Mouse (Mus musculus) mesoderm, embryonic 11.5 days (tissue): Measurements from ENCODE around the gene Olfr1107.

Experiments
- DNase-seq: peaks from one replicate; pipeline ENCODE4 v3.0.0-alpha.2; 2012; ENCODE audit warnings: low read depth, low spot score

Olfr1107 gene

DNA sequence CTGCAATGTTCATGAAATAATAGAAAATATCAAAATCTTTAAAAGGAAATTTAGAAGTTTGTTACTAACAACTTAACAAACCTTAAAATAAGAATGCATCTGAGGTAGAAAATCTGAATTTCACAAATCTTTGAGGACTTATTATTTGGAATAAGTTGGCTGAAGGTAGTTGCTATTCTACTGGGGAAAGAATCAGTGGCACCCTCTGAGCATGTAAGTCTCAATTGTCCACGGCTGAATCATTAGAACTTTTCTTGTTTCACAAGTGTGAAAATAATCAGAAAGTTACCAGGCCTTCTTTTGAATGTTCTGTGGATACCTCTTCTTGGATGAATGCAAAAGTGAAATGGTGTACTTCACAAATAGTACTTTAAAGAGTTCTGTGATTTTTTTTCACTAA lies at the start of gene Olfr1107:
TSS of gene Olfr1107 (minus strand) at position 101 of the 400 bp plus-strand sequence.
- DNase-seq = no peak

DNA sequence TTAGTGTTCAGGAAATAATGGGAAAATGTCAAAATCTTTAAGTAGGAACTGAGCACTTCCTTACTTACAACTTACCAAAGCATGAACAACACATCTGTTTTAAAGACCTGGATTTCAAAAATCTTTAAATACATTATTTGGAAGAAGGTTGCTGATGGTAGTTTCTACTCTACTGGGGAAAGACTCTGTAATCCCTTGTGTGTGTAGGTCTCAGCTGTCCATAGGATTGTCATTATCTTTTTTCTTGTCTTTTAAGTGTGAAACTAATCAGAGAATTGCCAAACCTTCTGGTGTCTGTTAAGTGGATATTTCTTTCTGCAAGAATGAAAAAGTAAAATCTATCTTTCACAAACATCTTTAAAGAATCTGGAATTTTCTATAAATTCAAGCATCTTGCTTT lies 38.9 kb upstream of the Olfr1107 start, which contains the start of gene Olfr259:
TSS of gene Olfr259 (minus strand) at position 101 of the 400 bp plus-strand sequence.
- no peak for DNase-seq

DNA sequence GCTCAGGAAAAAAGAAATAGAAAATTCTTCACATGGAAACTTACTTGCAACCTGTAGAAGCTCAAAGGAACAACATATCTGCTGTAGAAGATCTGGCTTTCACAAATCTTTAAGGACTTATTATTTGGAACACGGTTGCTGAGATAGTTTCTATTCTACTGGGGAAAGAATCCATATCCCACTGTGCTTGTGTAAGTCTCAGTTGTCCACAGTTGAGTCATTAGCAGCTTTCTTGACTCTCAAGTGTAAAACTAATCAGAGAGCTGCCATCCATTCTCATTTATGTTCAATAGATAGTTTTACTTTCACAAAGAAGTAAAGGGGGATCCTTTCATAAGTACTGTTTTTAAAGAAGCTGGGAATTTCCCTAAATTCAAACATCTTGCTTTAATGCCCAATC lies 20.3 kb upstream of the Olfr1107 start, which contains the start of gene Olfr1109:
TSS of gene Olfr1109 (minus strand) at position 101 of the 400 bp plus-strand sequence.
- DNase-seq = no peak

DNA sequence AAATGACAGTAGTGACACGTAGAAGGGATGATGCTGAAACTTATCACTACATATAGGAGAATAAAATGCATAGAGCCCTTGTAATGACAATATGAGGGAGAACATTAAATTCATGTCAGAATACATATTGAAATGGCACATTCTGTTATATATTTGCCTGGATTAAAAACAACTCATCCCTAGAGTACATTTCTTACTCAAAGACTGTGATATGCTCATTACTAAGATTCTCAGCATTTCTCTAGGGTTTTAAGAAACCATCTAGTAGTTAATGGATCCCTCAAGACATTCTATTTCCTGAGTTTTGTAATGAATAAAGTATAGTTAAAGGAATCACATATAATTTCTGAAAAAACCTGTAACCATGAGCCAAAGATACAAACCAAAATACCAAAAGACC lies 23.4 kb downstream of the Olfr1107 start, which contains the start of gene Olfr1106:
TSS of gene Olfr1106 (minus strand) at position 101 of the 400 bp plus-strand sequence.
- DNase-seq = no peak

DNA sequence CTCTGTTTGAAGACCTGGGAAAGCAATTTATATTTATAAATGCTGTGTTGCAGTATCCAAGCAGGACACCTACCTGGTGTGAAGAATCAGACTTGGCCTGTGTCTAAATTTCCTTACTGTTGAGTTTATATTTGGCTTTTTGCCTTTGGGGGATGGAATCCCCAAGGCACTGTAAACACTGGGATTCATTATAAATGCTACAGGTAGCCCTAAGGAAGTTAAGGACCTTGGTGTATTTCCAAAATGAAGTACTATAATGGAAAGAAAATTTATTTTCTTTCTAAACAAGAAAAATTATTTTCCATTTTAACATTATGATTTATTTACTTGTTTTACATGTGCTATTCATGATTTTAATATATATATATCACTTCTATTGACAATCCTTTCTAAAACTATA lies 39.2 kb downstream of the Olfr1107 start, which contains the start of gene Olfr1105:
TSS of gene Olfr1105 (minus strand) at position 101 of the 400 bp plus-strand sequence.
- no peak for DNase-seq

DNA sequence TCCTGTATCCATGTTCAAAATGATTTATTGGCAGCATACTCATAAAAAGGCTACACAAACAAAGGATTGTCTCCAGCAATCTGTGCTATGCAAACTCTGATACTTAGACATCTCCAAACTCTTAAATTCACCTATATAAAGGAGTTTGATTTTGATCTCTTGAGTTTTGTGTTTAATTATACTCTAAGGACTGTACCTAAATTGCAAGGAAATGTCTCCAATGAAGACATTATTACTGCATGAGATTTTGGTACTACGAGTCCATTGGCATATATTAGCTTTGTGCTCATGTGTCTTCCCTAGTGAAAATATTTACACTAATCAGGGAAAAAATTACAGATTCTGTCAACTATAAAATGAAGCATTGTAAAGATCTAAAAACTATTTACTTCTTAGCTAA lies 48.6 kb downstream of the Olfr1107 start, which contains the start of gene Olfr1104:
TSS of gene Olfr1104 (minus strand) at position 101 of the 400 bp plus-strand sequence.
- no peak for DNase-seq
